Mouse (Mus musculus) urinary bladder, postnatal 4 days (tissue): ENCODE data around the gene Gm17018.

Experiments
- DNase-seq, 2 experiments: peaks; one replicate each; pipeline ENCODE4 v3.0.0; 2021 to 2022; ENCODE audit warnings: low spot score in 2 of 2

The Gm17018 gene

DNA sequence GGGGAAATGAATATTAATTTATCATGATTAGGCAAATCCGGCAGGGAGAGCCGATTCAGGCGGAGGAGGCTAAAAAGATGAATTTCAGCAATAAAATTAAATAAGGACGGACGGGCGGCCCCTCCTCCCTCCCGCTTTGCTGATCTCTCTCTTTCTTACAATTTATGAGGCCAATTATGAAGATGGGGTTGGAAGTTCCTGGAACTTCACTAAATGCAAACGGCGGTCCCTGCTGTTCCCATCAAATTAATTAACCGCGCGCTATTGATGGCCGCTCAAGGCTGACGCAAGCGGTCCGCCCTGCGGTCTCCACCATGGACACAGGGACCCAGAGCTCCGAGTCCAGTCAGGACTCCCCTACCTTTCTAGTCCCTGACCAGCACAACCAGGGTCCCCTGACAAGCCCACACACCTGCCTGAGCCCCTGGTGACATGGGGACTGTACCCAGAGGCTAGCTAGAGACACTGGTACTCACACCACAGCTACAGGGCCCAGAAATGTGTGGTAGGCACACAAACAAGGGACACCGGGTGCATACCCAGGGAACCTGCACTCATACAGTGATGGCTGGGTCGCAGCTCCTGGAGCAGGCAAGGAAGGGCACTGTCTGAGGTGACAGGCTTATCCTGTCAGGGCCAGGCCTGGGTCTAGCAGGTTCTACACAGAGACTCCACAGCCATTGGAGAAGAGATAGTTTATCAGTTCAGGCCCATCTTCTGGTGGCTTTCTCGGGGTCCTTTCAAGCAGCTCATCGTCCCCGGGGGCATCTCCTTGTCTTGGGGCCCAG lies 11.1 kb upstream of the Gm17018 start:
- no peak for DNase-seq

DNA sequence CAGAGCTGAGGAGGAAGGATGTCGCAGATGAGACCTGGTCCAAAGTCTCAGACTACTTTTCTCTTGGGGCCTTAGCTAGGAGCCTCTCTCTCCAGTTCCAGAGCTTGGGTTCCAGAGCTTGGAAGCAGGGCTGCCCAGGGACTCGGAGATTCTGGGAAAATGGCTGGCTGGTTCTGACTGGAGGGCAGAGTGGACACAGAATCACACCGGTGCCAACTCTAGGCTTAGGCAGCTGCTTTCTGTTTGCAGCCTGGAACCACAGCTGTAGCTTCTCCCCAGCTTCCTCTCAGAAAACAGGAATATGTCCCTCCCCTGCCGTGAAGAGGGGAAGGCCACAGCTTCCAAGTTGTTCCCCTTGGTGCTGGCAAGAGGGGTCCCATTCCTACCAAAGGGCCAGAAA lies 10.5 kb upstream of the Gm17018 start:
- DNase-seq, result no peak

DNA sequence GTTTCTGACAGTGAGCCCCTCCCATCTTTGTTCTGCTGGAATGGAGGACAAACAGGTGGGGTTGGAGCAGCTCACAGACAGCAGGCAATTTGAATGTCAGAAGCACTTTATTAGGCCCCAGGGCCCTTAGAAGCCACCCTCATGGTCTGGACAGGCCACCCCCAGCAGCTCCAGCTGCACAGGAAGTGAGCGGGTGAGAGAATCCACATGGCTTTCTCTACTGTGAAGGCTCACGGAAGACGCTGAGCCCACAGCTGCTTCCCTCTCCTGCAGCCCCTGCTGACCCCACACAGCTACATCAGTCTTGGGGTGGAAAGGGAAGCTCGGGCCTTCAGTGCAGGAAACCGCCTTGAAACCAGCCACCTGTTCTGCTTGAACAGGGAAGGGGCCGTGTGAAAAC lies 8.2 kb upstream of the Gm17018 start:
- DNase-seq, result no peak

DNA sequence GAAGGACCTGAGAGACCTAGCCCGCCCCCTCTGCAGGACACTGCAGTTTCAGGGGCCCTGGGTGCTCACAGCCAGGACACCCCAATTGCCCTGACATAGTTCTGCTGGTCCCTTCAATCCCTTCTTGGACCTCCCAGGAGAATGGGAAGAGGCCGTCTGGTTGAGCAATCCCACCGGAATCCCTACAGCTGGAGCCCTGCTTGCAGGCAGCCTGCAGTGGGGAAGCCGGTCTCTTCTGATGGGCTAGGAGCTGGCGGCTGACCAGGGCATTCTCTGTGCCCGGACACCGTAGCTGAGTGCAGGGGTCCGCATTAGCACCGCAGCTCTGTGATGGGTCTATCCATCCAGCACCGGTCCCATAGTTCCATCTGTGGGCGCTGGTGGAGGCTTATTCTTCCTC lies 6.3 kb upstream of the Gm17018 start:
- DNase-seq, result no peak

DNA sequence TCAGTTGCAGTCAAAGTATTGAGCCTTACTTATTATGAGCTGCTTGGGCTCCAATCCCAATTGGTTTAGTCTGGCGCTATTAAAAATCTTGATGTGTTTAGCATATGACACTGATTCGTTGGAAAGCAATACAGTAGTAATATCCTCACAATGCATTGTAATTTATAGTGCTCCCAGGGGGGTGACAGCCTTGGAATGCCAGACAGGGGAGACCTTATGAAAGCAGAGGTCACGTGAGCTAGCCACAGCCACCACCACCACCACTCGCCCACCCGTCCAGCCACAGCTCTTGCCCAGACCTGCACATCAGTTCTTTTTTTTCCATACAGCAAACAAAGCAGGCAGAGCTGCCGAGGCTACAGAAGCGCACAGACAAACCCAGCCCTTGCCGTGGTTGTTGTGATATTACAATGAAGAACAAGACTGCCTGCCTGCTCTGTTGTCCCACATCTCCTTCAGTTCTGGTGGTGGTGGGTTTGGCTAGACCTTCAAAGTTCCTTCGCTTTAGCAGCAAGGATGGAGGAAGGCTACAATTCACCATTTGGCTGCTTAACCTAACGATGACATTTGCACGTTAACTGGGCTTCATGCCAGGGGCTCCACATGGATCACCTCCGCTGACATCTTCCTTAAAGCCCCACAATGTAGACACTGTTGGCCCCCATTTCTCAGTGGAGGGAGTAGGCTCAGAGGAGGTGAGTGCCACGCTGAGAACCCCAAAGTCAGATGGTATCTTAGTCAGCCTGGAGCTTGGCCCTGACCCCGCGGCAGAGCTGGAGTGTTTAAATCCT lies 5.7 kb downstream of the Gm17018 start:
- DNase-seq, result no peak

DNA sequence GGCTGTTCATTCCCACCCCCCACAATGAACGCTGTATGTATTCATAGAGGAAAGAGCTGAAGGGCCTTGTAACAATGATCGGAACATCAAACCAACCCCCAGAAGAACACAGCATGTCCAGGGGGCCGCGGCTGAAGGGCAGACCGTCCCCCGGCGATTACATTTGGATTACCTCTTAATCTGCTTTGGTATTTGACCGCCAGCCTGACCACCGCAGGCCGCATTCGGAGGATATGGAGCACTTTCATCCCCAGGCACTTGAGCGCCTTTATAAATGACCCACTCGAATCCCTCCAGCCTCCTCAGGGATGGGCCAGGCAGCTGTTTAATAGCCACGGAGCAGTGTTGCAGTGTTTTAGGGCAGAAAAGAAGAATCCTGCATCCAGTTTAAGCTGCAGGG lies 7.0 kb downstream of the Gm17018 start:
- DNase-seq, result no peak

DNA sequence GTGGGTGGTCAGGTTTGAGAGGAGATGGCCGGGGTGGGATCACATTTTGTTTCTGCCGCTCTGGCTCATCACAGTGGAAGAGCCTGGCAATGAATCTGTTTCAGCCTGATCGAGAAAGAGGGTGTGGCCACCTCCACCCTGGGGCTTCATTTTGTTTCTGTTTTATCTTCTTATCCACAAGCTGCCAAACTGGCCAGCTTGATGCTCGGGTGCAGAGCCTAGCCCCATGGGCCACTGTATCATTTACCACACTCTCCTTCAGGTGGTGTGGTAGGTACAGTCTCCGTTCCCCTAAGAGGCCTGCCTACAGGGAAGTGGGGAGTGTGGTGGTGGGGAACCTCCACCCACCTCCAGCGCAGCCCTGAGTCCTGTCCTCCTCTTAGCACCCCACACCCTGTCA lies 12.6 kb downstream of the Gm17018 start:
- DNase-seq, result no peak

DNA sequence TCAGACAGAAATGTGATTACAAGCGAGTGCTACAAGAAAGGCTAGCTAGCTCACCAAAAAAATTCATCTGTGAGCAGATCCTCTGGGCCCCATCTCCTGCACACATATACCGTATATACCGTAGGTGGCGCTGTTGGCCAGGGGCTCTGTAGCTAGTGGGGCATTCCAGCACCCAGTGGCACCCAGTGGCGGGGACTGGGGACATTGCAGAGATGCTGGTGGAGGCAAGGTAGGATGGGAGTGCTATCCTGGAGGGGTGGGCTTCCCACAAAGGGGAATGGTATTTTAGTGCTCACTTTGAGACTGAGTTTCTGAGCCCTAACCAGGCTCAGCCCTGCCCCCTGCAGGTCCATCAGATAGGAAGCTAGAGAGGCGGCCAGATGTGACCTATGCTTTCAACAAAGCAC lies 13.4 kb downstream of the Gm17018 start:
- peak; percentile 70 to 80 for DNase-seq

DNA sequence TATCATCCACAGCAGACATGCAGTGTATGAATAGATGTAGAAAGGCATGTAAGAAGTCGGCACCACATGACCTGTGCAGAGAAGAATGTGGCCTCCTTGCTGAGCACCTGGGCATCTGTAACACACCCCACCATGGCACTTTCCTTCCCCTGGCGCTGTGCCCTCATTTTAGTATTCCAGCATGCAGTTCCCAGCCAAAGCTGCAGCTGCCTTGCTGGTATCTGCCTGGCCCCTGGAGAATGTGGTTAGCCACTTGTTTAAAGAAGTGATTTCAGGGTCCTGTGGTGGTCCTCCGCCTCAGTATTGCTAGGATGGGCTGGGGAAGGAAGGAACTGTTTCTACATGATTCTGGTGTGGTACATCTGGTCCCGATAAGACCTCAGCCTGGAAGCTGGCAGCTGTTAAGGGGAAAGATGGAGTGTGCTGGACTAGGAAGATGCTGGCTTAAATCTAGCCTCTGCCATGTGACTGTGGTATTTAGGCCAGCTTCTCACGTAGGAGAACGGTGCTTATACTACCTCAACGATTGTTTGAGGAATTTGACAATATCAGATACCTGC lies 14.0 kb downstream of the Gm17018 start:
- DNase-seq, result no peak

DNA sequence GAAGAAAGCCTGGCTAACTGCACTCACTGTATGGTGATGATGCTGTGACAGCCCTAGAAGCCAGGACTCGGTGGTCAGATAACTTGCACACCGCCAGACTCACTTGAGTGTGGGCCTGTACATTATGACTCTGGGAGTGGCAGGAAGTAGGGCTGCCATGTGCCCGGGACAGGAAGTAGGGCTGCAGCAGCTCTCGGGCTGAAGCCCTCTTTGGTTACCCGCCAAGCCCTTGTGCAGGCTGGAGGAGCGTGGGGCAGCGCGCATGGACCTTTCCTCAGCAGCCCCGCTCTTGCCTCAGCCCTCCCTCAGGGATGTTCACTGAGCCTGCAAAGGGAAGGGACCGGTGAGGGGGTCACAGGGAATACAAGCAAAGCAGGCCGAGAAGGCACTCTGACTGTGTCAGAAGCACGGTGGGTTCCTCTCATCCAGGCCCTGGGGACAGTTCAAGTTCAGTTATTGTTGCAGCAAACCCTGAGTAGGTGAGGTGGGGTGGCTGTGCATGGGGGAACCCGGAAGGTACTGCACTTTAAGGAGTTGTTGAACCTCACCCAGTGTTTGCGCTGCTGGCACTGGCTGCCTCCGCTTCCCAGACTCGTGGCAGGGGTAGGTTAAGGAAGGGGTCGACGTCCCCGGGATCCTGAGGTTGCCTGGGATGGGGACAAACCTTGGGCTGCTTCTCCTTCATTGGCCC lies 14.7 kb downstream of the Gm17018 start:
- no peak for DNase-seq

DNA sequence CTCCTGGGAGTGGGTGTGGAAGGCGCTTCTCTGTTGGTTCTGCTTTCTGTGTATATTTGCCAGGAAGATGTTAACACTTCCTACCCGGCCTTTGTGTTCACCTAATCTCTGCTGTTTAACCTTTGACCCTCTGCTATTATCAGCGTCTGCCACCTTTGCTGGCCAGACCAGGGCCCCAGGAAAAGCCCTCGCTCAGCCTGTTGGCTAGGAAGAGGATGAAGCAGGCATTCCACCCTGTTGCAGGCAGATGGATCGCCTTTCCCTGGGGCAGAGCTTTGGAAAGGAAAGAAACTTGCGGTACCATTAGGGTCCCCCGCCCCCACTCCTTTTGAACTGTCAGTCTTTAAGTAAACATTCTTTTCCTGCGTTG lies 15.2 kb downstream of the Gm17018 start:
- DNase-seq, result no peak

DNA sequence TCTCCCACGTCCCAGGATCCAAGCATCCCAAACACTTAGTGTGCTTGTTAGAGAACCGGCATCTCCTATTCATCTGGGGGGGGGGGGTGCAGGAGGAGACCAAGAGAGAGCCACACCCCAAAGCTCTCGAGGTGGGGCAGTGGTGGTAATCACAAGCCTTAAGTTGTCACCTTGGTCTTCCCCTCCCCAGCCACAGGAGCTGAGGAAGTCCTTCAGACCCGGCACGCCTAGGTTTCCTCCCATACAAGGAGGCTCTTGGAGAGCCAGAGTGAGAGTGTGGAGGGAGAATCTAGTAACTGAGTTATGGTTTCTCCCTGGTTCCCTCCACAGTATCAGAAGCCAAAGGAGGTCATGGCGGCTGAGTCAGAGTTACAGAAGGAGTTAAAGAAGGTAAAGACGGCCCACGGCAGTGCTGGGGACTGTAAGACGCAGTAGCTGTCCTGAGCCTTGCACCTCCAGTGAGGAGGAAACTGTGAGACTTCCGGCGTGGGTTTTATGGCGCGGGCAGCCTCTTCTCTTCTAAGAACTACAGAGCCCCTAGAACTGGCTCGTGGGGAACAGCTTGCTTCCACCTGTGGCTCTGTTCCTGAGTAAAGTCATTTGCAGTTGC lies 16.8 kb downstream of the Gm17018 start:
- DNase-seq, result no peak

DNA sequence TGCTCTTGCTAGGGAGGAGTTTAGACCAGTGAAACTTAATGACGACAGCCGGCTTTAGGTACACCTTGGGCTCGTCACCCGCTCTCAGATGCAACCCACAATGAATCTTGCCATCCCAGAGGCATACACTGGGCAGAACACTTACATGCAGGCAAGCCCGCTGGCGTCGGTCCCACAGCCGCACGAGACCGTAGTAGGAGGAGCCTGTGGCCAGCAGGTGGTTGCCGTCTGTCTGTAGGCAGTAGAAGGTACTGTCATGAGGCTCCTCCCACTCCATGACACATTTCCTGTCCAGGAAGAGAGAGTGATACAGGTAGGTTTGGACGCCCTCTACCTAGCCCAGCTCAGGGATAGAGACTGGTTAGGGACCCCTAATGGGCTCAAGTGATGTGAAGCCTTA lies 18.6 kb downstream of the Gm17018 start:
- DNase-seq, result no peak

DNA sequence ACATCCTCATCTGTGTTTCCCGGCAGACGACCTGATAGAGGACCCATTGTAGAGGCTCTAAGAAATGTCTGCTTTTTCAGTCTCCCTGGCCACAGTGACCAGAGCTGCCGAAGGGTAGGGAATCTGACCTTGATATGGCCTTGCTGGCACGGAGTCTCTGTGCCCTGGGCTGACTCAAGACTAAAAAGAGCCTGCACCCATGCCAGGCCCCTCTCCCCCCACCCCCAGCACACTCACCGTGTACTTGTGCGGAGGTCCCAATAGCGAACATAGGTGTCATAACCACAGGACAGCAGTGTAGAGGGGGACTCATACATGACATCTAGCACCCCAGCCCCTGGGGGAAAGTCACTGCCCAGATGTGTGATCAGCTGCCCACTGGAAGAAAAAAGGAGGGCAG lies 19.0 kb downstream of the Gm17018 start:
- no peak for DNase-seq

DNA sequence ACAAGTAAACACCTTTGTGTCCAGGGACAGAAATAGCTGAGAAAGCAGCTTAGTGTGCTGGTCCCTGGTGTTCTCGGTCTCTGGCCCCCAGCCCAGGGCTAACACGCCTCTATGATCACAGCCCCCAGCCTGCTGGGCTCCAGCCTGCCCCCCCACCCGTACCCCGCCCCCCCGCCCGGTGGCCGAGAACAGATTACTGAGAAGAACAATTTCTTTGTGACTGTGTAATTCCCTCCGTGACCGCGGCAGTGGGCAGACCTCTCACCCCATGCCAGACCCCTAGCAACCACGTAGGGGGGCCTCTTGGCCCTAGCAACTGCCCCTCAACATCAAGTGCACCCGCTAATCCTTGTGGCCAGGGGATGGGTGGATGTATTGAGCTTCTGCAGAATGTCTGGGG lies 19.8 kb downstream of the Gm17018 start:
- DNase-seq, result no peak

DNA sequence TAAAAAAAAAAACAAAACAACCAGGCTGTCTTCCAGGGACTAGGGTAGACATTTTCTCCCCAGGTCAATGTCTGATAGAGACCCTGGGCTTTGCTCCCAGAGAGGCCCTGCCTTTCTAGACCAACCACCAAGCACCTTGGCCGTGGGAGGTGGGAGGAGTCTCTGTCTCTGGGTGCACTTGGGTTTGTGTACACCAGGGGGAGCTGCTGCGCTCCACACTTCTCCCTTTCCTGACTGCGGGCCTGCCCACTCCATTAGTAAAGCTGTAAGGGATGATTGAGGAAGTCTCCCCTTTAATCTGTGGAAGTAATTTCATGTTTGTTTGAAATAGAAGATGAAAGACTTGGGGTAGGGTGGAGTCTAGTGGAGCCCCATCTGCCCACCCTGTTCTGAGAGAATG lies 20.8 kb downstream of the Gm17018 start:
- DNase-seq, result peak in 1 of 2 experiments; percentile 47

DNA sequence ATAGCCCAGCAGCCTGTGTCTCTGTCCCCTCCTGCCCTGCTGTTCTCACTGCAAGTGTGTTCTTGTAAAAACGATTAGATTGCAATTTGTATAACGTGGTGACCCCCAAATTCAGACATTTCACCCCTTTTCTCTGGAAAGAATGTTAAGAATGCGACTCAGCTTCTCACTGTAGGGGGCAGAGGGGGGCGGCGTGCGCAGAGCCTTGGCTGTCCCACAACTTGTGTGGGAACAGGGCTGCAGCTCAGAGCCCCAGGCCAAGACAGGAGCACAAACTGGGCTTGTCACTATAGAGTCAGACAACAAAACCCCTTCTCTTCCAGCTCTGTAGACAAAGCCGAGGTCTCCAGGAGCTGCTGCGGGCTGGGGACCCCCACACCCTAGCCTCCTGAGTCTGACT lies 21.7 kb downstream of the Gm17018 start:
- DNase-seq, result no peak

DNA sequence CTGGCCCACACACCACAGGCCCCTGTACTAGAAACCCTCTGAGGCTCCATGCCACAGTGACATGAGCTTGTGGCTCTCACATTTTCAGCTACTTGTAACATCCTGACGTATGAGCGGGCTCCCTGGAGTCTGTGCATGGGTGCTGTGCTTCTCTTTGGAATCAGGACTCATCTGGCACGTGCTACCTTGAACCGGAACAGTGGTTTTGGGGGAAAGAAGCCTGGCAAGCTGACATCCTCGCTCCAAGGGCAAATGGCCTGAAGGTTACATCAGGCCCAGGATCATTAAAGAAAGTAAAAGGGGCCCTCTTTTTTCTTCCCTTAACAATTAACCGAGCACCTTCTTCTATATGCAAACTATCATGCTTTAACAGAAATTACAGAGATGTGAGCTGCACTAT lies 22.7 kb downstream of the Gm17018 start:
- no peak for DNase-seq

DNA sequence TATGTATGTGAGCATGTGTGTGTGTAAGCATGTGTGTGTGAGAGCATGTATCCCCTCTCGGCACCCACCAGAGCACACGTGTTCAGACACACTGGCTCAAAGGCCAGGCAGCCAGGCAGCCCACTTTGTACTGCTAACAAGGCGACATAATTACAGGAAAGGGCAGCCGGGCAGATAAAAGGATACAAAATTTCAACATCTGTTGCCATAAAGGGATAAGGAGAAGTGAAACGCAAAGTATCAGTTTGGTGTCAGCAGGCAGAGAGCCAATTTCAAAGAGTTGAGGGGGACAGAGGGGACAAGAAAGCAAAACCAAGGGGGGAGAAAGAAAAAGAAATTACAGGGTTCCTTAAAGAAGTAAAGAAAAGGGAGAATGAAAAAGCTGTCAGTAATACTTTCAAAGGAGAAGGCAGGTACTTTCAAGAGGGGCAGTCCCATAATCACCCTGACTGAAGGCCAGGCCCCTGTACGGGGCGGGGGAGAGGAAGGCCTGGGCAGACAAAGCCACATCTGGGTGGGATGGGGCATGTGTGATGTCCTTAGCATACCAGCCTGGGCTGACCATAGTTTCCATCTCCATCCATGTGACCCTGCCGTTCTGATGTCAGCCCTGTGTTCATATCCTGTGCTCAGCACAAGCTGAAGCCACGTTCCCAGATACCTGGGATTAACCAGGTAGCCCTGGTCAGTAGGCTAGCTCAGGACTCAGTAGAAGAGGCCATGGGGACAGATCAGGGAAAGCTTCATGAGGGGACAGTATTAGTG lies 24.6 kb downstream of the Gm17018 start:
- DNase-seq, result no peak

DNA sequence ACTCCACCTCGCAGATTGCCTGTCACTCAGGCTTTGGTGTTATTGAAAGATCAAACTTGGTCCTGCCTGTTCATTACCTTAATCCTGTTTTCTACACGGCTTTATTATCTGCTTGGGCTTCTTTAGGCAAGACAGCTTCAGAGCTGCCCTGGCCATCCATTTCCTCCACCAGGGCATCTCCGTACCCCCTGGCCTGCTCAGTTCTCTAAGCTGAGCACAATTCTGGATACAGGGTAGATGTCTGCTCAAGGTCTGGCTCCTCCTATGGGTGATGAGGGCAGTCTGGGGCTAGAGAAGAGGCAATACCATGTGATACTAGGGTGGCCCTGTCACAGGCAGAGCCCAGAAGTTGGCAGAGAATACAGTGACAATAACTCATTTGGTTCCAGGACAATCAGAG lies 26.4 kb downstream of the Gm17018 start:
- no peak for DNase-seq
